Mouse (Mus musculus): ENCODE measurements around the gene Jph2. TPM values are rescaled to one million over a fixed set of nuclear protein-coding genes. Genes with fewer than 3 reads are reported as not detected.
"Not testable (repeated sequence)": the region's sequence is repeated elsewhere in the genome, so short reads cannot be mapped to it uniquely, and the experiment has no call there.

Gene Jph2
- total RNA-seq, 2 experiments from 2014 or later = 0.37 to 0.70 TPM

- DNase-seq (ENCODE audit: extremely low spot score in 1 of 2, low spot score in 1 of 2) = peak in 1 of 2 experiments; percentile 11
Observed at GRCm38 (mm10) chr2:163412419-163412818, 14.6 kb upstream of the Jph2 start.

GRCm38 (mm10) chr2:163411840-163412239 lies 14.0 kb upstream of the Jph2 start:
- DNase-seq (ENCODE audit: extremely low spot score in 1 of 2, low spot score in 1 of 2) = no peak

GRCm38 (mm10) chr2:163411344-163411743 lies 13.6 kb upstream of the Jph2 start:
- not testable (repeated sequence) for DNase-seq (ENCODE audit: extremely low spot score in 1 of 2, low spot score in 1 of 2)

- no peak for DNase-seq (ENCODE audit: extremely low spot score in 1 of 2, low spot score in 1 of 2)
Observed at GRCm38 (mm10) chr2:163410211-163410610, 12.4 kb upstream of the Jph2 start.

GRCm38 (mm10) chr2:163404037-163404815 lies 6.4 kb upstream of the Jph2 start:
- DNase-seq (ENCODE audit: extremely low spot score in 1 of 2, low spot score in 1 of 2) = no peak

- DNase-seq (ENCODE audit: extremely low spot score in 1 of 2, low spot score in 1 of 2) = peak; percentile 71 to 87
Observed at GRCm38 (mm10) chr2:163401221-163401620, 3.4 kb upstream of the Jph2 start.

- no peak for DNase-seq (ENCODE audit: extremely low spot score in 1 of 2, low spot score in 1 of 2)
Observed at GRCm38 (mm10) chr2:163399222-163399621, 1.4 kb upstream of the Jph2 start.

- DNase-seq (ENCODE audit: extremely low spot score in 1 of 2, low spot score in 1 of 2) = no peak
Observed at GRCm38 (mm10) chr2:163398770-163399169, 977 bp upstream of the Jph2 start.

- no peak for DNase-seq (ENCODE audit: extremely low spot score in 1 of 2, low spot score in 1 of 2)
Observed at GRCm38 (mm10) chr2:163397071-163397470, 722 bp downstream of the Jph2 start.

GRCm38 (mm10) chr2:163394977-163395376 lies 2.8 kb downstream of the Jph2 start:
- DNase-seq (ENCODE audit: extremely low spot score in 1 of 2, low spot score in 1 of 2) = no peak

GRCm38 (mm10) chr2:163393976-163394375 lies 3.8 kb downstream of the Jph2 start:
- DNase-seq (ENCODE audit: extremely low spot score in 1 of 2, low spot score in 1 of 2) = no peak

- no peak for DNase-seq (ENCODE audit: extremely low spot score in 1 of 2, low spot score in 1 of 2)
Observed at GRCm38 (mm10) chr2:163393241-163393640, 4.6 kb downstream of the Jph2 start.

- no peak for DNase-seq (ENCODE audit: extremely low spot score in 1 of 2, low spot score in 1 of 2)
Observed at GRCm38 (mm10) chr2:163392436-163392835, 5.4 kb downstream of the Jph2 start.

- no peak for DNase-seq (ENCODE audit: extremely low spot score in 1 of 2, low spot score in 1 of 2)
Observed at GRCm38 (mm10) chr2:163386423-163387190, 11.2 kb downstream of the Jph2 start.

- no peak for DNase-seq (ENCODE audit: extremely low spot score in 1 of 2, low spot score in 1 of 2)
Observed at GRCm38 (mm10) chr2:163385126-163385525, 12.7 kb downstream of the Jph2 start.

GRCm38 (mm10) chr2:163381246-163381645 lies 16.5 kb downstream of the Jph2 start:
- no peak for DNase-seq (ENCODE audit: extremely low spot score in 1 of 2, low spot score in 1 of 2)

GRCm38 (mm10) chr2:163379366-163379765 lies 18.4 kb downstream of the Jph2 start:
- no peak for DNase-seq (ENCODE audit: extremely low spot score in 1 of 2, low spot score in 1 of 2)

- no peak for DNase-seq (ENCODE audit: extremely low spot score in 1 of 2, low spot score in 1 of 2)
Observed at GRCm38 (mm10) chr2:163376082-163376481, 21.7 kb downstream of the Jph2 start.

GRCm38 (mm10) chr2:163375468-163375867 lies 22.3 kb downstream of the Jph2 start:
- no peak for DNase-seq (ENCODE audit: extremely low spot score in 1 of 2, low spot score in 1 of 2)

- no peak for DNase-seq (ENCODE audit: extremely low spot score in 1 of 2, low spot score in 1 of 2)
Observed at GRCm38 (mm10) chr2:163372627-163373026, 25.2 kb downstream of the Jph2 start.

- no peak for DNase-seq (ENCODE audit: extremely low spot score in 1 of 2, low spot score in 1 of 2)
Observed at GRCm38 (mm10) chr2:163370175-163370574, 27.6 kb downstream of the Jph2 start.
